ENCODE assay signal across 8 mouse cellular contexts in genomic region chr9:100605985-100606554, GRCm38 (mm10). TPM values are rescaled to one million over a fixed set of nuclear protein-coding genes. Genes with fewer than 3 reads are reported as not detected.
DNase-seq lines count a peak whose midpoint lies in the region; ATAC-seq lines count a peak whose summit lies in the region.

No protein-coding gene starts in this region.

- H3K9me3 ChIP-seq in kidney, embryonic 14.5 days (ENCODE audit: control insufficient read depth, low read length), result no peaks in the 10 kb centered on the region

- no peaks in the 10 kb centered on the region for H3K4me1 ChIP-seq in kidney, embryonic 14.5 days (ENCODE audit: control insufficient read depth, insufficient read depth, low read length)

- no peak overlapping the region for H3K4me3 ChIP-seq in kidney, embryonic 14.5 days (ENCODE audit: low read length)

- no peaks in the 10 kb centered on the region for H3K27me3 ChIP-seq in kidney, embryonic 14.5 days (ENCODE audit: control insufficient read depth, insufficient read depth, low read length)

- no peak overlapping the region for H3K4me2 ChIP-seq in kidney, embryonic 14.5 days (replicated peaks; ENCODE audit: low read depth, low read length)

- peak; percentile 10 for DNase-seq in kidney, adult 18-20 months
- peak; percentile 96 for DNase-seq in Muller cell, postnatal 12 days (ENCODE audit: inconsistent ontology term)
- peak; percentile 51 for DNase-seq in embryo, embryonic 10.5 days (ENCODE audit: low spot score)
- peak; percentile 11 to 52 for DNase-seq in left cerebral cortex, adult 8-10 months (ENCODE audit: low spot score in 2 of 2)
- peak; percentile 11 to 59 for DNase-seq in right cerebral cortex, postnatal 36 days (ENCODE audit: low spot score in 2 of 2)

- no peak overlapping the region for H3K27ac ChIP-seq in kidney, embryonic 14.5 days (ENCODE audit: low read depth, low read length)

- H3K9ac ChIP-seq in kidney, embryonic 14.5 days (ENCODE audit: low read depth, low read length), result no peak overlapping the region

- H3K36me3 ChIP-seq in kidney, embryonic 14.5 days (ENCODE audit: control insufficient read depth, insufficient read depth, low read length), result no peaks in the 10 kb centered on the region

- no peak for ATAC-seq in kidney, embryonic 14.5 days (ENCODE audit: low FRiP score, low TSS enrichment)
- ATAC-seq in erythroid progenitor cell, adult 5-6 weeks (replicated peaks; ENCODE audit: low FRiP score, poor library complexity, severe bottlenecking), result no peak
- ATAC-seq in cerebellum, adult (ENCODE audit: insufficient number of reproducible peaks, low FRiP score, low TSS enrichment), result no peak

- 68% methylated on average over 7 of the region's 7 CpGs for WGBS in kidney, embryonic 14.5 days

RNA-seq across cellular contexts. Expression of gene Stag1, which starts 8.5 kb away (rescaled TPM):
- 38.0 and 69.9 TPM in 2 replicates for polyA plus RNA-seq in kidney, embryonic 14.5 days (2014; fragmentation: Nextera tagmentation; extraction: Ambion mirVana)
- total RNA-seq in left cerebral cortex, adult 8-10 months (2022), result 10 to 100 TPM; 54.0 to 73.3 (median 67.2) TPM
- total RNA-seq in erythroid progenitor cell, adult 5-6 weeks (2015; ENCODE audit: low replicate concordance), result 121 and 177 TPM in 2 replicates
- total RNA-seq in erythroid progenitor cell, adult 5-6 weeks (2017; ENCODE audit: low replicate concordance), result 229 and 248 TPM in 2 replicates

RNA-seq across cellular contexts. Expression of gene Slc35g2, which starts 35.2 kb away (rescaled TPM):
- 5.2 and 5.6 TPM in 2 replicates for polyA plus RNA-seq in kidney, embryonic 14.5 days (2014; fragmentation: Nextera tagmentation; extraction: Ambion mirVana)
- total RNA-seq in left cerebral cortex, adult 8-10 months (2022), result 10 to 100 TPM; 20.7 to 24.7 (median 22.1) TPM
- not detected in 2 replicates for total RNA-seq in erythroid progenitor cell, adult 5-6 weeks (2015; ENCODE audit: low replicate concordance)
- total RNA-seq in erythroid progenitor cell, adult 5-6 weeks (2017; ENCODE audit: low replicate concordance), result not detected in 2 replicates

Comparison
In these comparisons a context has a peak if more than half of its experiments do, and no peak if none do; other contexts are left out.
1. DNase-seq: peak in every context shown above with its lines; median percentile 96 in Muller cell, postnatal 12 days; 51 in embryo, embryonic 10.5 days; 35 in right cerebral cortex, postnatal 36 days; 32 in left cerebral cortex, adult 8-10 months; 10 in kidney, adult 18-20 months.
2. RNA of gene Slc35g2, which starts 35.2 kb away (total RNA-seq): 20.7 to 24.7 TPM in left cerebral cortex, adult 8-10 months; not detected in erythroid progenitor cell, adult 5-6 weeks; every median in the first group is over 10 times any median in the second.